Mouse (Mus musculus) testis, adult 2 months (tissue): ENCODE results near the gene 1700016H13Rik.

ENCODE experiments used
- CTCF ChIP-seq: fragments of 200-500 bp; IDR thresholded peaks from 2 replicates; pipeline ENCODE4 v1.5.1; 2012; ENCODE audit warnings: low read depth, mild to moderate bottlenecking, inconsistent platforms, low read length, moderate library complexity; ENCODE audit not compliant: control insufficient read depth, insufficient read depth, insufficient replicate concordance
- POLR2A ChIP-seq: fragments of 200-500 bp; IDR thresholded peaks from 2 replicates; pipeline ENCODE4 v1.6.1; 2012; ENCODE audit warnings: low read depth, mild to moderate bottlenecking, inconsistent platforms, low read length, moderate library complexity; ENCODE audit not compliant: control insufficient read depth

DNA sequence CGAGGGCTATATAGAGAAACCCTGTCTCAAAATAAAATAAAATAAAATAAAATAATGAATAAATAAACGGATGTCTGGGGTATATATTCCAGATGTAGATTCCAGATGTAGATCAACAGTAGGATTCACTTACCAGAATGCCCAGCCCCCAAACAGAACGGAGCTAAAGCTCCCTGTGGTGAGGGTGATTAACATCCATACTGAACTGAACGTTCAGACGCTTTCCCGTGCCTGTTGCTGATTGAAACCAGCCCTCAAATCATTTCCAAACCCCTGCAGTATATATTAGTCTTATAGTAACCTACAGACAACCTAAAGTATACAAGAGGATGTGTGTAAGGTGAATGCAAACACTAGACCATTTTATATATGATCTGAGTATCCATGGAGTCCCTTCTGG, 18.7 kb upstream of the 1700016H13Rik start:
- no peak for TF ChIP-seq POLR2A
- no peak for TF ChIP-seq CTCF
